Mouse (Mus musculus) layer of hippocampus, postnatal 14 days (tissue): ENCODE results near the gene Slc10a3. TPM values are rescaled to one million over a fixed set of nuclear protein-coding genes. Genes with fewer than 3 reads are reported as not detected.
"Not testable (repeated sequence)": the region's sequence is repeated elsewhere in the genome, so short reads cannot be mapped to it uniquely, and the experiment has no call there.

ENCODE experiments used
- DNase-seq, 2 experiments: peaks; one replicate each; pipeline ENCODE4 v3.0.0; 2021 to 2022; ENCODE audit warnings: low spot score in 2 of 2, mixed read lengths in 1 of 2
- long read RNA-seq, 2 experiments: library from polyadenylated mRNA; stranded (forward); transcript quantifications; one replicate each; pipeline ENCODE4 v2.0.0; 2021
- total RNA-seq, 2 experiments: library from RNA; stranded (reverse); gene quantifications; 2 replicates each; pipeline ENCODE4 v1.2.3; 2021

The Slc10a3 gene
- total RNA-seq, result 1 to 10 TPM; 1.8 to 2.0 TPM
- long read RNA-seq, experiment 1, partial matches to known transcripts, result 0 of 3 reads
- long read RNA-seq, experiment 1, other reads (novel, unspliced or antisense), result 0 of 3 reads
- long read RNA-seq, experiment 2, partial matches to known transcripts, result 0 of 3 reads
- long read RNA-seq, experiment 2, other reads (novel, unspliced or antisense), result 0 of 3 reads

- peak; percentile 50 to 83 for DNase-seq
These were observed at the start of gene Slc10a3, which contains the start of gene Ubl4a for GRCm38 (mm10) chrX:74372888-74373549. Gene Slc10a3 (minus strand): TSS chrX:74373349. Gene Ubl4a (minus strand): TSS chrX:74373218.

- peak; percentile 41 to 81 for DNase-seq
These were observed 40.2 kb upstream of the Slc10a3 start for GRCm38 (mm10) chrX:74413377-74413776.

- no peak for DNase-seq
These were observed 35.2 kb upstream of the Slc10a3 start for GRCm38 (mm10) chrX:74408340-74408739.

- DNase-seq, result no peak
These were observed 27.0 kb upstream of the Slc10a3 start for GRCm38 (mm10) chrX:74400136-74400535.

GRCm38 (mm10) chrX:74392535-74393443 is 19.6 kb upstream of the Slc10a3 start, which contains the start of the genes Fam3a and Ikbkg:
Gene Fam3a (minus strand): TSS chrX:74393272.
Gene Ikbkg (plus strand): TSS chrX:74393290.
- DNase-seq, result peak; percentile 57 to 76

GRCm38 (mm10) chrX:74388153-74388552 is 15.0 kb upstream of the Slc10a3 start:
- no peak for DNase-seq

GRCm38 (mm10) chrX:74384451-74384850 is 11.3 kb upstream of the Slc10a3 start:
- no peak for DNase-seq

- peak; percentile 57 to 58 for DNase-seq
These were observed 4.8 kb downstream of the Slc10a3 start for GRCm38 (mm10) chrX:74368209-74368909.

GRCm38 (mm10) chrX:74367512-74367911 is 5.6 kb downstream of the Slc10a3 start:
- DNase-seq, result no peak

- no peak for DNase-seq
These were observed 14.0 kb downstream of the Slc10a3 start for GRCm38 (mm10) chrX:74359171-74359570.

GRCm38 (mm10) chrX:74357069-74357468 is 16.1 kb downstream of the Slc10a3 start:
- DNase-seq, result not testable (repeated sequence)

GRCm38 (mm10) chrX:74353467-74353770 is 19.7 kb downstream of the Slc10a3 start, which contains the start of gene Lage3:
Gene Lage3 (minus strand): TSS chrX:74353618.
- DNase-seq, result peak; percentile 71 to 74

- DNase-seq, result no peak
These were observed 20.3 kb downstream of the Slc10a3 start for GRCm38 (mm10) chrX:74352645-74353466.

- DNase-seq, result no peak
These were observed 42.8 kb downstream of the Slc10a3 start for GRCm38 (mm10) chrX:74330166-74330930.

GRCm38 (mm10) chrX:74329215-74329671 is 43.9 kb downstream of the Slc10a3 start:
- no peak for DNase-seq

GRCm38 (mm10) chrX:74328725-74329161 is 44.4 kb downstream of the Slc10a3 start, which contains the start of gene Plxna3:
Gene Plxna3 (plus strand): TSS chrX:74329066.
- DNase-seq, result peak; percentile 49 to 66
